ENCODE assay signal across 25 mouse cellular contexts in the genomic region with DNA sequence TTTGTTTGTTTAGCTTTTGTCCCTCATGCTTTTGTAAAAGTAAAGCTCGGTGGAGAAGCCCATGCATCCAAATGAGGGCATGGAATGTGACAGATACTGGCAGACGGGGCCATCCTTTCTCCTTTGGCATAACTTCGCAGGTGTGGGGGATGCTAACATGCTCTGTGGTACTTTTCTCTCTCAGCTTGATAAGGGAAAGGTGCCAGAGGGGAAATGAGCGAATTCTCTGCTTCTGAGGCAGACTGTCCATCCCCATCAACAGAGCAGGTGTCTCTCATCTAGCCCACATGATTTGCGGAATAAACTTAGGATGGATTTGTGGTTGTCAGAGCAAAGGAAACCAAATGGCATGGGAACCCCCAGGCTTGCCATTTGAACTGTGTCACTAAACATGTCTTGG.
DNase-seq lines count a peak whose midpoint lies in the region; ATAC-seq and TF ChIP-seq lines count a peak whose summit lies in the region.
"Had no signal": no experiment of that assay in that cellular context is flagged by ENCODE, and none has a peak within 500 bp of the region (broad histone marks: within the 10 kb centered on the region; RNA-seq: fewer than 3 reads in every experiment).

No protein-coding gene starts in this region.

- no peaks in the 10 kb centered on the region for H3K9me3 ChIP-seq in forebrain, embryonic 15.5 days
- H3K9me3 ChIP-seq: forebrain, embryonic 10.5 days; heart, embryonic 12.5 days; hindbrain, embryonic 10.5 days; intestine, embryonic 15.5 days; limb, embryonic 12.5 days; midbrain, embryonic 12.5 days; neural tube, embryonic 12.5 days had no signal

- H3K36me3 ChIP-seq in heart, adult 2 months (ENCODE audit: control insufficient read depth, insufficient read depth, low read length): peaks cover 8% of the 10 kb centered on the region
- no peaks in the 10 kb centered on the region for H3K36me3 ChIP-seq in forebrain, embryonic 15.5 days
- H3K36me3 ChIP-seq: forebrain, embryonic 10.5 days; heart, embryonic 12.5 days; hindbrain, embryonic 10.5 days; intestine, embryonic 15.5 days; limb, embryonic 12.5 days; midbrain, embryonic 12.5 days; neural tube, embryonic 12.5 days had no signal

- no peak overlapping the region for H3K27ac ChIP-seq in heart, adult 2 months
- no peak overlapping the region; the same call in 1 of the 2 replicates for H3K27ac ChIP-seq in cerebellum, adult 2 months (ENCODE audit: insufficient read depth, low read length)
- no peak overlapping the region for H3K27ac ChIP-seq in forebrain, embryonic 15.5 days (replicated peaks)
- H3K27ac ChIP-seq: forebrain, embryonic 10.5 days; hindbrain, embryonic 10.5 days; intestine, embryonic 15.5 days; limb, embryonic 12.5 days; midbrain, embryonic 12.5 days; neural tube, embryonic 12.5 days had no signal

- H3K27me3 ChIP-seq in heart, adult 2 months (ENCODE audit: control insufficient read depth, insufficient read depth, low read length): no peaks in the 10 kb centered on the region
- H3K27me3 ChIP-seq in cerebellum, adult 2 months (ENCODE audit: control insufficient read depth, insufficient read depth, low read length): no peaks in the 10 kb centered on the region
- H3K27me3 ChIP-seq in forebrain, embryonic 15.5 days: no peaks in the 10 kb centered on the region
- H3K27me3 ChIP-seq: heart, embryonic 12.5 days; intestine, embryonic 15.5 days; limb, embryonic 12.5 days; midbrain, embryonic 12.5 days; neural tube, embryonic 12.5 days had no signal

- TF ChIP-seq CTCF in heart, adult 2 months (IDR thresholded peaks at IDR 0.05): no peak
- TF ChIP-seq CTCF in cerebellum, adult 2 months (IDR thresholded peaks at IDR 0.05; ENCODE audit: borderline replicate concordance, insufficient read depth, low read depth, low read length): no peak

- intact Hi-C loops in heart, adult 2 months (cut with DNase I): no loop called here

- H3K9ac ChIP-seq in heart, adult 2 months (ENCODE audit: low read depth, low read length): no peak overlapping the region
- no peak overlapping the region for H3K9ac ChIP-seq in forebrain, embryonic 15.5 days (replicated peaks)
- H3K9ac ChIP-seq: forebrain, postnatal 0 days; heart, embryonic 12.5 days; intestine, embryonic 15.5 days; limb, embryonic 12.5 days; liver, postnatal 0 days; midbrain, embryonic 12.5 days; neural tube, embryonic 12.5 days had no signal

- no peak overlapping the region for H3K4me2 ChIP-seq in forebrain, embryonic 15.5 days (replicated peaks)
- H3K4me2 ChIP-seq: heart, embryonic 12.5 days; intestine, embryonic 15.5 days; limb, embryonic 12.5 days; liver, embryonic 11.5 days; midbrain, embryonic 12.5 days; neural tube, embryonic 12.5 days had no signal

- no peaks in the 10 kb centered on the region for H3K79me2 ChIP-seq in heart, adult 2 months (replicated peaks; ENCODE audit: control insufficient read depth, insufficient read depth, low read length)

- no peak for TF ChIP-seq EP300 in heart, adult 2 months (IDR thresholded peaks at IDR 0.05; ENCODE audit: insufficient read depth, low read depth, low read length)

- peak; percentile 22 for DNase-seq in heart, adult 11 months
- DNase-seq in heart, adult 2 months: no peak
- peak; percentile 5 for DNase-seq in lung, postnatal 36 days
- no peak for DNase-seq in lung, adult 18-20 months
- DNase-seq in cerebellum, adult 2 months: peak; percentile 42 to 80
- peak; percentile 52 to 61 for DNase-seq in cerebellum, postnatal 25 days
- DNase-seq in adrenal gland, adult 8-10 months: no peak
- DNase-seq: adrenal gland, postnatal 36 days; forebrain, postnatal 0 days; heart, postnatal 10 days; kidney, adult 8-10 months; kidney, postnatal 10 days; liver, postnatal 0 days; right cerebral cortex, postnatal 25 days; thymus, postnatal 14 days had no signal

- H3K4me3 ChIP-seq in heart, adult 2 months: no peak overlapping the region
- H3K4me3 ChIP-seq in cerebellum, adult 2 months (replicated peaks; ENCODE audit: insufficient read depth, low read depth, low read length): no peak overlapping the region
- no peak overlapping the region for H3K4me3 ChIP-seq in forebrain, embryonic 15.5 days
- H3K4me3 ChIP-seq: forebrain, embryonic 10.5 days; heart, embryonic 12.5 days; hindbrain, embryonic 10.5 days; intestine, embryonic 15.5 days; limb, embryonic 12.5 days; midbrain, embryonic 12.5 days; neural tube, embryonic 12.5 days had no signal

- ATAC-seq in forebrain, embryonic 15.5 days (replicated peaks): no peak
- ATAC-seq: forebrain, postnatal 0 days; hindbrain, embryonic 16.5 days; intestine, embryonic 15.5 days; liver, postnatal 0 days had no signal

- 74% methylated on average over 5 of the region's 5 CpGs for WGBS in heart, adult 2 months
- 7% methylated on average over 5 of the region's 5 CpGs for WGBS in cerebellum, adult 2 months
- WGBS in forebrain, embryonic 15.5 days: 82% methylated on average over 5 of the region's 5 CpGs

- peaks cover 4% of the 10 kb centered on the region; the same call in 1 of the 2 replicates for H3K4me1 ChIP-seq in heart, adult 2 months (ENCODE audit: control insufficient read depth, insufficient read depth, low read length)
- peaks cover 24% of the 10 kb centered on the region for H3K4me1 ChIP-seq in cerebellum, adult 2 months (ENCODE audit: control insufficient read depth, insufficient read depth, low read length)
- H3K4me1 ChIP-seq in forebrain, embryonic 15.5 days: no peaks in the 10 kb centered on the region
- H3K4me1 ChIP-seq: forebrain, embryonic 10.5 days; hindbrain, embryonic 10.5 days; intestine, embryonic 15.5 days; limb, embryonic 12.5 days; midbrain, embryonic 12.5 days; neural tube, embryonic 12.5 days had no signal

- no peak for TF ChIP-seq POLR2A in heart, adult 2 months (IDR thresholded peaks at IDR 0.05; ENCODE audit: insufficient read depth, low read depth, low read length)
- no peak for TF ChIP-seq POLR2A in cerebellum, adult 2 months (IDR thresholded peaks at IDR 0.05; ENCODE audit: borderline replicate concordance, insufficient read depth, low read length)

Comparison
In these comparisons a context has a peak if more than half of its experiments do, and no peak if none do; other contexts are left out.
1. DNase-seq: peak in heart, adult 11 months (single experiment), lung, postnatal 36 days (single experiment), cerebellum, adult 2 months (2 of 2) and cerebellum, postnatal 25 days (2 of 2); none in heart, adult 2 months (0 of 2), lung, adult 18-20 months (0 of 2) and adrenal gland, adult 8-10 months (single experiment).